Mouse (Mus musculus): ENCODE measurements around the gene Lonp2.

DNA sequence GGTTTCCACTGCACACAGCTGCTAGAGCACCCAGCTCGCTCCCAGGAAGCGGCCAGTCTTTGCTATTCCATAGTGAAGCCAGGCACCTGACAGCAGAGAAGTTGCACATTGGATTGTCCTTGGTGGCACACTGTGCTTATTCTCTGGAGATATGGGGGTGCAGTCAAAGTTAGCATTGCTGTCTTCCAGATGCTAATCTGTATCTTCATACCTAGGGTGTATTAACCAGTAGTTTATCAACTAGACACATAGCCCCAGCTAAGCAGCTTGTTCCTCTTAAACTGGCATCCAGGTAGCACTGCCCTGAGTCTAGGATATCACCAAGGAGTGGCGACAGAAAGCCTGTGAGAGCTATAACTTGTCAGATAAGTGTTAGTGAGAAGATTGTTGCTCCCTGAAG, 88.8 kb downstream of the Lonp2 start:
- TF ChIP-seq CTCF (IDR thresholded peaks at IDR 0.05; ENCODE audit: borderline replicate concordance, insufficient read depth, low read length) (no peak), POLR2A (IDR thresholded peaks at IDR 0.05; ENCODE audit: low read depth, low read length) (no peak)

Measured in embryonic fibroblast, embryonic 13.5 days (primary cell).